Mouse (Mus musculus): Measurements from ENCODE around the gene Dcst1. TPM values are rescaled to one million over a fixed set of nuclear protein-coding genes. Genes with fewer than 3 reads are reported as not detected.
A peak's percentile ranks its signal among the peaks of the same experiment; 100 is the strongest.

The Dcst1 gene
- total RNA-seq, 1 experiment from 2014 or later, result not detected

DNA sequence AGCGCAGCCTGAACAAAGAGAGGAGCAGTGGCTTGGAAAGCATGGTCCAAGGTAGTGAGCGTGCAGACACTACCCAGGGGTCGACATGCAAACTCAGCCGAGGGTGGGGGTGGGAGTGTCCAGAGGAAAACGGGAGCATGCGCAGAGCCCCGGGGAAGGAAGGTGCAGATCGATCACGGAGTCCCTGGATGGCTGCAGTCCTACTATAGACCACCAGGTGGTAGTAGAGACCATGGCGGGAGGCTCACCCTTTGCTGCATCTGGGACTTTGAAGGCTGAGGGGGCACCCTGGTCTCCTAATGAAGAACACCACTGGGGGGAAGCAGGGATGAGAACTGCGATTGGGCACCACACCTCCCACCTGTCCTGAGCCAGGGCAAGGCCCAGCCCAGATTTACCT lies 24.6 kb downstream of the Dcst1 start:
- ATAC-seq (replicated peaks; ENCODE audit: insufficient number of reproducible peaks, low FRiP score, low TSS enrichment, poor library complexity, severe bottlenecking), result peak; percentile 81

DNA sequence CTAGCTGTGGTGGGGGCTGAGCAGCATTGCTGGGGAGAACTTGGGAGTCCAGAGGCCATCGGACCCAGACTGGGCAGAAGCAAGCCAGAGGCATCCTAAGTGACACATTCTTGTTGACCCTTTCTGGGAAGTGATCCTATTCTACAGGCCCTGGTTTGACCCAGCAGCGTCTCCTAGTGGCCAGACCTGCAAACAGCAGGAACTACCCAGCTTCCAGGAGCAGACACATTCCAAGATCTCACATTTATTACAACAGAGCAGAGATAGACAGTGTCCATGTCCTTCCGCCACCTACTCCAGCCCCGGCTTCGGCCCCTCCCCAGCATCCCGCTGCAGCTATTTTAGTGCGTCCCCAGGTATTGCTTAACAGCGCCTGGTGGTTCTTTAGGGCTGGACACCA lies 25.6 kb downstream of the Dcst1 start:
- no peak for ATAC-seq (replicated peaks; ENCODE audit: insufficient number of reproducible peaks, low FRiP score, low TSS enrichment, poor library complexity, severe bottlenecking)

DNA sequence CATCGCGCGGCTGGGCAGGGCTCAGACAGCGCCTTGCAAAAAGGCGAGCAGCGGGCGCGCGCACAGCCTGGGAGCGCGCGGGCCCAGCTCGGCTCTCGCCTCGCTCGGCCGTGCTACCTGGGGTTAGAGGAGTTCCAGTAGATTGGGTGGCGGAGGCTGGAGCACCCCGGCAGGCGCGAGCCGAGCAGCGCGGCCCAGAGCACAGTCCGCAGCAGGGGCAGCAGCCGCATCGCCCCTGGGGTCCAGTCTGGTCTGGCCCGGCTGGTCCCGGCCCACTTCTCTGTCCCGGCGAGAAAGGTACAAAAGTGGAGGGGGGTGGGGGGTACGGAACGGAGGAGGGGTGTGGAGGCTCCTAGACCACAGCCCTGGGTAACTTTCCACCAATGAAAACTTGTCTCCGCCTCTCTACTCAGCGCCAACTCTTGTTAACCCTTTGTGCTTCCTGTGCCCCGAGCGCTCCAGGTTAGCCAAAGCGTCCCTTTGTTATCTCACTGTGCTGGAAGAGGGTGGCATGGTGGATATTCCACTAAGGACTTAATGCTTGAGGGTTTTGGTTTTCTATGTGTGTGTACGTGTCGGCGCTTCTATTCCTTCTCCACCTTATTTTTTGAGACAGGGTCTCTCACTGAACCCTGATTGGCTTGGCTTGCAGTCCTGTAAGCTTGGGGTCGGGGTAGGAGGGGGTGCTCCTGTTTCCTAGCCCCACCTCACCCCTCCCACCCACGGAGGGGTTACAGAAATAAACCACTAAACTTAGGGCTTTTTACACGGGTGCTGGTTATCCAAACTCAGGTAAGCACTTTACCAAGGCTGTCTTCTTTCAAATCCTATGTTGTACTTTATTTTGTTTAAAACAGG lies 27.1 kb downstream of the Dcst1 start, which contains the start of gene Efna4:
Gene Efna4, minus strand, starts transcription at position 308 of the 858 bp plus-strand sequence.
- no peak for ATAC-seq (replicated peaks; ENCODE audit: insufficient number of reproducible peaks, low FRiP score, low TSS enrichment, poor library complexity, severe bottlenecking)

GRCm38 (mm10) chr3:89337062-89337720 lies 27.9 kb downstream of the Dcst1 start:
- ATAC-seq (replicated peaks; ENCODE audit: insufficient number of reproducible peaks, low FRiP score, low TSS enrichment, poor library complexity, severe bottlenecking), result no peak

GRCm38 (mm10) chr3:89336529-89336928 lies 28.5 kb downstream of the Dcst1 start:
- no peak for ATAC-seq (replicated peaks; ENCODE audit: insufficient number of reproducible peaks, low FRiP score, low TSS enrichment, poor library complexity, severe bottlenecking)

- ATAC-seq (replicated peaks; ENCODE audit: insufficient number of reproducible peaks, low FRiP score, low TSS enrichment, poor library complexity, severe bottlenecking), result no peak
Observed at GRCm38 (mm10) chr3:89333053-89333452, 32.0 kb downstream of the Dcst1 start.

- no peak for ATAC-seq (replicated peaks; ENCODE audit: insufficient number of reproducible peaks, low FRiP score, low TSS enrichment, poor library complexity, severe bottlenecking)
Observed at GRCm38 (mm10) chr3:89332476-89332875, 32.6 kb downstream of the Dcst1 start.

DNA sequence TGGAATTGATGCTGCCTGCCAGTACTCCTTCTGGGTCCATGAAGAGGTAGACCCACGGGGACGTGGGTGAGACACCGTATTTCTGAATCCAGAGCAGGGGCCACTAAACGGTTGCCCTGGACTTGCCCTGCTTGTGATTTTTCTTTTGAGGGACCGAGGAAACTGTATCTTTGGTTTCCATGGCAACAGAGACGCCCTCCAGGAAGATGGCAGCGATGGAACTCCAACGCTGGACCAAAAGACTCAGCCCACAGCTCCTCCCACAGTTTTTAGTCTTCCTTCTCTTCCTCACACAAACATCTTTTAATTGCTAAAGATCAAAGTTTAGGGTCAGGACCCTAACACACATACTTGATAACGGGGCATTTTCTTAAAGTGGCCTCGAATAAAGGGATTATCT lies 33.0 kb downstream of the Dcst1 start:
- no peak for ATAC-seq (replicated peaks; ENCODE audit: insufficient number of reproducible peaks, low FRiP score, low TSS enrichment, poor library complexity, severe bottlenecking)

GRCm38 (mm10) chr3:89331561-89331960 lies 33.5 kb downstream of the Dcst1 start:
- ATAC-seq (replicated peaks; ENCODE audit: insufficient number of reproducible peaks, low FRiP score, low TSS enrichment, poor library complexity, severe bottlenecking), result no peak

GRCm38 (mm10) chr3:89330948-89331347 lies 34.1 kb downstream of the Dcst1 start:
- peak; percentile 45; the same call in 1 of the 2 replicates for ATAC-seq (replicated peaks; ENCODE audit: insufficient number of reproducible peaks, low FRiP score, low TSS enrichment, poor library complexity, severe bottlenecking)

DNA sequence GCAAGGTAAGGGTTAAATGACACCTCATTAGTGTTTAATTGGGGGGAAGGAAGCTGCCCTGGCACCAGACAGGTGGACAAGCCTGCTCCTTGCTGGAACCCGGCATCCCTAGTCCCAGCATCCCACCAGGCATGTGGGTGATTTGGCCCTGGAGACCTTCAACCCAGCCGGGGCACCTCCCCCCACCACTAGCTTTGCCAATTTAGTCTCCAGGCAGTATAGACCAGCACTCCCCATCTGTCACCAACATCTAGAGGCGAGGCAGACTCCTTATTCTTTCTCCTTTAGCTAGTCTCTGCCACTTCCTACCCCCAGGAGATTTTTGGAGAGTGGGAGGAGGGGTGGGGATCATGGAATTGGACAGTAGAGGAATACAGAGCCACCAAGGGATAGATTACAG lies 34.7 kb downstream of the Dcst1 start:
- ATAC-seq (replicated peaks; ENCODE audit: insufficient number of reproducible peaks, low FRiP score, low TSS enrichment, poor library complexity, severe bottlenecking), result no peak

- ATAC-seq (replicated peaks; ENCODE audit: insufficient number of reproducible peaks, low FRiP score, low TSS enrichment, poor library complexity, severe bottlenecking), result no peak
Observed at GRCm38 (mm10) chr3:89328623-89329022, 36.4 kb downstream of the Dcst1 start.

- no peak for ATAC-seq (replicated peaks; ENCODE audit: insufficient number of reproducible peaks, low FRiP score, low TSS enrichment, poor library complexity, severe bottlenecking)
Observed at GRCm38 (mm10) chr3:89327371-89327870, 37.6 kb downstream of the Dcst1 start.

DNA sequence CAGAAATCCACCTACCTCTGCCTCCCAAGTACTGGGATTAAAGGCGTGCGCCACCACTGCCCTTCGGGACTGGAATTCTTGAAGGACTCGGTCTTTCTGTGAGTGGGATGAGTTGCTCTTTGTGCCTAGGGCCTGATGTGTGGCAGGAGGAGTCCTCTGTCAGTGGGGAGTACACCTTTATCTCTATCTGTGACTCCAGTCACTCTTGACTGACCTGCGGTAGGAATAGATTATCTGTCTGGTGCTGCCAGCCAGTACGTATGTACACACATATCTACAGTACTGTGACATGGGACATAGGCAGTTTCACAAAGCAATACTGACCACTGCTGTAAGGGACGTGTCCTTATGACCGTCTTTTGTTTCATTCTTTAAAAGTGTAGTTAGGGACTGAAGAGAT lies 39.2 kb downstream of the Dcst1 start:
- no peak for ATAC-seq (replicated peaks; ENCODE audit: insufficient number of reproducible peaks, low FRiP score, low TSS enrichment, poor library complexity, severe bottlenecking)

DNA sequence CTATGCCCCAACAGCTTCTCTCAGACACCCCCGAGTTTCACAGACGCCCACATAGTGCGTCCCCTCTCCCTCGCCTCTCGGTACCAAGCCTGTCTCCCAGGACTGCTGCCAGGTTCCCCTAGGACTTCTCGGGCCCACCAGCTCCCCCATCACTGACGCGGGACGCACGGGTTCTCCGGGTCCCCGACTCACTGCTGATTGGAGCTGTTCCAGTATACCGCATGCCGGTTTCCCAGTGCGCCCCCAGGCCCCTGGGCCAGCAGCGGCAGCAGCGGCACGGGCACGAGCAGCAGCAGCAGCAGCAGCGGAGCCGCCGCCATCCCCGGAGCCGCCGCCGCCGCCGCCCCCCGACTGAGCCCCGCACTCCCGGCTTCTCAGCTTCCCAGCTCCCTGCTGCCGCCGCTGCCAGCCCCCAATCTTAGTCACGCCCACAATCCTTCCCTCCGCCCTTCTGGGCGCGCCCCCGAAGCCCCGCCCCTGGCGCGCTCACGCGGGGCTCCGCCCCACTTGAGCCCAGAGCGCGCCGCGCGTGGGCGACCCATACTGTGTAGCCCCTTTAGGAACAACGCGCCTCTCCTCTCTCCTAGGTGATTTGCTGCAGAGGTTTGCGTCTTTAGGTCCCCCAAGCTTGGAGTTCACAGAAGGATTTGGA lies 42.4 kb downstream of the Dcst1 start, which contains the start of gene Efna3:
Gene Efna3, minus strand, starts transcription at position 452 of the 652 bp plus-strand sequence.
- no peak for ATAC-seq (replicated peaks; ENCODE audit: insufficient number of reproducible peaks, low FRiP score, low TSS enrichment, poor library complexity, severe bottlenecking)

DNA sequence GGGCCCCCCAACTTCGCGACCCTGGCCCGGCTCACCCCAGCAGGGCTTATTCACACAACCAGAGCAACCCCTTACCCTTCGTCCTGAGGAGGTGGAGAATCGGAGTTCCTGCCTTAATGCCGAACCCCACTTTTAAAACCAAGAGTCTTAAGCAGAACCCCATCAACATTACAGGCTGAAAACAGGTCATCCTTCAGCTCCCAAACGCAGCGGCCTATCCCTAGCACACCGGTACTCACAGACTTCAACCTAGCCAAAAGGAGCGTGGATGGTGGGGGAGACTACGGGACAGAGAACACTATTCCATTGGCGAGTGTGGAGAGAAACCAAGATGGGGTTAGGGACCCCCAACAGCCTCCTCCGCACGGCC lies 42.9 kb downstream of the Dcst1 start:
- ATAC-seq (replicated peaks; ENCODE audit: insufficient number of reproducible peaks, low FRiP score, low TSS enrichment, poor library complexity, severe bottlenecking), result no peak

GRCm38 (mm10) chr3:89321183-89322130 lies 43.6 kb downstream of the Dcst1 start:
- ATAC-seq (replicated peaks; ENCODE audit: insufficient number of reproducible peaks, low FRiP score, low TSS enrichment, poor library complexity, severe bottlenecking), result no peak

DNA sequence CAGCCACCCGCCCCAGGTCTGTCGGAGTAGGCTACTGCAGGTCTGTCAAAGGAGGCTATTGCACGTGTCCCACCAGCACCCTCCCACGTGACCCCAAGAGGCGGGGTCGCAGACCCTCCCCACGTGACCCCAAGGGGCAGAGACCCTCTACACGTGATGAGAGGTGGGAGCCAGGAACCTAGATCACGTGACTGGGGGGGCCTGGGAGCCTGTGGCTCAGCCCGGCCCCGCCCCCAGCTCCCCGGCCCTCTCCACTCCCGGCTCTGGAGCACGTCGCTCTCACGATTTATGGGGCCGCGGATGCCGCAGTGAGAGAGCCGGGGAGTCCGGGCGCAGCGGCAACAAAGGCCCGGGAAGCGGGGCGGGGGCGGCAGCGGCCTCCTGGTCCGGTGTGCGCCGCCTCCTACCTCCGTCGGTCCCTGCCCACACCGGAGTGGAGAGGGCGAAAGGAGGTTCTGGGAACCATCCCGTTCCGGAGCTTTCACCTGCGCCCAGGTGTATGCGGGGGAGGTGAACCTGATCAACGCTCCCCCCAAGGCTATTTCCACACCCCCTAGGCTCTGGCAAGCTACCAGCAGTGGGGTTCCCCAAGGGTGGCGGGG lies 44.4 kb downstream of the Dcst1 start:
- no peak for ATAC-seq (replicated peaks; ENCODE audit: insufficient number of reproducible peaks, low FRiP score, low TSS enrichment, poor library complexity, severe bottlenecking)
